Mouse (Mus musculus) E14TG2a.4 (cell line): ENCODE measurements around the gene Zscan10.
A peak's percentile ranks its signal among the peaks of the same experiment; 100 is the strongest.

ENCODE experiments used
- CTCF ChIP-seq: conservative IDR thresholded peaks from 2 replicates; pipeline ENCODE4 v1.5.1; 2014; ENCODE audit warnings: low read length
- NANOG ChIP-seq: IDR thresholded peaks from 2 replicates; pipeline ENCODE4 v1.6.1; 2014; ENCODE audit warnings: borderline replicate concordance, low read length, mixed read lengths
- POU5F1 ChIP-seq: IDR thresholded peaks from 2 replicates; pipeline ENCODE4 v1.6.1; 2014; ENCODE audit warnings: low read length, borderline replicate concordance

- TF ChIP-seq CTCF (no peak), NANOG (no peak), POU5F1 (peak; percentile 29; the same call in 1 of the 2 replicates)
Observed at GRCm38 (mm10) chr17:23585721-23586491, 14.8 kb upstream of the Zscan10 start.
